Mouse (Mus musculus): ENCODE results near the gene Kif21b. TPM values are rescaled to one million over a fixed set of nuclear protein-coding genes. Genes with fewer than 3 reads are reported as not detected.

Kif21b gene
- 4.3 and 4.8 TPM in 2 replicates for polyA plus RNA-seq (2015; fragmentation: Nextera tagmentation; extraction: Ambion mirVana)

DNA sequence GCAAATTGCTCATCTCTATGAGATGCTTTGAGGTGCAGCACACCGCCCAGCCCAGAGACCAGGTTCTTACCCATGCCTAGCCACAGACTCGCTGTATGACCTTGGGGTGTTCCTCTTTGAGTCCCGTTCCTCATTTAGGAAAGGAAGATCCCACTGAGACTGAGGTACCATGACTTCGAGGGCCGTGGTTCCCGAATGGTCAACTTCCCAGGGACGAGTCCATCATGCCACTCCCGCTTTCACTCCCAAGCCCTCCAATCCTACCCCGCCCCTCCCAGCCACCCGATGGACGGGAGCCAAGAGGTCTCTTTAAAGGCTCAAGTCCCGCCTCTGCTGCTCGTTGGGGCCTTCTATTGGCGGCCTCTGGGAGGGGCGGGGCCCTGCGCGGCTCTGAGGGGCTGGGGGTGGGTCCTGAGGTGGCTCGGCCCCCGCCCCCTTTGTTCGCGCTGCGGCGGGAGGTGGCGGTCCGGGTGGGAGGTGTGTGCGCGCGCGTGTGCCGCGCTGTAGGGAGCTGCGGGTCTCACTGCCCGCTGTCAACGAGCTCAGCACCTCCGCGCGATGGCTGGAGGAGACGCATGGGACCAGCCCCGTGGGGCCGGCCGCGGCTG is at the start of gene Kif21b:
Kif21b (plus strand) TSS at position 439 of the 608 bp plus-strand sequence.
- under 1% methylated on average over 42 of the region's 42 CpGs for WGBS

DNA sequence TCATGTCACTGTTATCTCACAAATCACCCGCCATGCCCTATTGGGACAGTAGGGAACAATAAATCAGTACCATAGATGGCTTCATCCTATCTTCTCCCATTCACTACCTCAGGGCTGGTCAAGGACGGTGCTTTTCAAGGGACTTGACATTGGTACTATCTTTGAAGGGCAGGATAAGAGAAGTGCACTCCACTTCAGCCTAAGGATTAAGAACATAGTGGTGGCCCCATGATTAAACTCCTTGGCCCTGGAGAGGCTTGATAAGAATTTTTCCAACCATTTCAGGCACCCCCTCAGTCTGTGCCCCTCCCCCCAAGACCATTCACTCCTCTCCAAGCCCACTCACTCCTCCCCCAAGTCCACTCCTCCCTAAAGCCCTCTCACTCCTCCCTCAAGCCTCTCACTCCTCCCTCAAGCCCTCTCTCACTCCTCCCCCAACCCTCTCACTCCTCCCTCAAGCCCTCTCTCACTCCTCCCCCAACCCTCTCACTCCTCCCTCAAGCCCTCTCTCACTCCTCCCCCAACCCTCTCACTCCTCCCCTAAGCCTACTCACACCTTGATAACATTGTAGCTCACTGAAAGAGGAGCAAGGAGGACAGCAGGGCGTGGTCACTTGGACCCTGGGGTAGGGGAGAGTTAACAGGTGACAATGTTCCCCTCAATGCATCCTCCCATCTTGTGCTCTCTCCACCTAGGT is 45.1 kb upstream of the Kif21b start:
- ATAC-seq = no peak
- Histone ChIP-seq H3K27ac (ENCODE audit: low read length) (no peak overlapping the region), H3K9ac (ENCODE audit: low read depth, low read length) (no peak overlapping the region), H3K27me3 (replicated peaks; ENCODE audit: control insufficient read depth, insufficient read depth, low read length) (no peaks in the 10 kb centered on the region), H3K9me3 (ENCODE audit: control insufficient read depth, low read length) (no peaks in the 10 kb centered on the region), H3K4me1 (ENCODE audit: control insufficient read depth, insufficient read depth, low read length) (no peaks in the 10 kb centered on the region), H3K4me3 (ENCODE audit: low read length) (no peak overlapping the region), H3K36me3 (ENCODE audit: control insufficient read depth, insufficient read depth, low read length) (no peaks in the 10 kb centered on the region), H3K4me2 (ENCODE audit: low read depth, low read length) (no peak overlapping the region)
- 69% methylated on average over 3 of the region's 3 CpGs for WGBS

More for the DNA sequence above, at the start of gene Kif21b:
- Histone ChIP-seq H3K4me1 (ENCODE audit: control insufficient read depth, insufficient read depth, low read length) (peaks cover 79% of the 10 kb centered on the region), H3K9ac (ENCODE audit: low read depth, low read length) (peak within 1 kb of the TSS; percentile 89), H3K4me3 (ENCODE audit: low read length) (peak within 1 kb of the TSS; percentile 95), H3K4me2 (ENCODE audit: low read depth, low read length) (peak within 1 kb of the TSS; percentile 97), H3K27ac (ENCODE audit: low read length) (peak within 1 kb of the TSS; percentile 72), H3K27me3 (replicated peaks; ENCODE audit: control insufficient read depth, insufficient read depth, low read length) (no peaks in the 10 kb centered on the region), H3K9me3 (ENCODE audit: control insufficient read depth, low read length) (no peaks in the 10 kb centered on the region), H3K36me3 (ENCODE audit: control insufficient read depth, insufficient read depth, low read length) (no peaks in the 10 kb centered on the region)
- ATAC-seq = peak; percentile 75

DNA sequence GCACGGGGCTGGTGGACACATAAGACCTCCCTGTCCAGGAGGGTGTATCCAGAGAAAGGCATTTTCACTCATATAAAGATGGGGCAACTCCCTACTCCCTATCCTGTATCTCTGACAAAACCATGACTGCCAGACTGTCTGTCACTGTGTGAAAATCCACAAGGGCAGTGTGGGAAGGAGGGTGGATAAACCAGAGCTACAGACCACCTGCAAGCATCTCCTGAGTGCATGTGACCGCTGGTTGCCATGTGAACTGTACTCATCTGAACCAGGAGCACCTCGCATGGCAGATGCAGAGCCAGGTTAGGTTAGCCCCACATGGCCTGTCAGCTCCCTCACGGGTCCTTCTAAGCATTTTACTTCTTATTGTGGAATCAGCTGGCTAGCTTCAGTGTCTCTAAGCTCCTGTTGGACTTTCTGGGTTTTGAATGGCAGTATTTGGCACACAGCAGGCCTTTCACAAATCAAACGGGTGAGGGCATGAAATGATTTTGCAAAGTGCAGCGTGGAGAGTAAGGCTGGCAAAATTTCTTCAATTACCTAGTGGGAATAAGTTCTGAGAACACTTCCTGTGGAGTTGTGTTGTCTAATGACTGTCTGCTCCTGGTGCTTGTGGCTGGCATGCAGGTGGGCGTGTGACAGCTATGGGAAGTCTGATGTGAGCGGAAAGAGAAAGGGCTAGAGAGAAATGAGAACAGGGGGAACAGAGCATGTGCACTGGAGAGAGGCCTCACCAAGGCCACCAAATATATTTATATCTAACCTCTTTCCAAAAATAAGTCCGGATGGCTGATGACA is 41.6 kb upstream of the Kif21b start:
- 73% methylated on average over 9 of the region's 9 CpGs for WGBS
- H3K27me3 ChIP-seq (replicated peaks; ENCODE audit: control insufficient read depth, insufficient read depth, low read length) = no peaks in the 10 kb centered on the region
- no peaks in the 10 kb centered on the region for H3K4me1 ChIP-seq (ENCODE audit: control insufficient read depth, insufficient read depth, low read length)
- no peak overlapping the region for H3K4me2 ChIP-seq (ENCODE audit: low read depth, low read length)
- no peak for ATAC-seq
- no peak overlapping the region for H3K4me3 ChIP-seq (ENCODE audit: low read length)
- no peak overlapping the region for H3K27ac ChIP-seq (ENCODE audit: low read length)
- H3K36me3 ChIP-seq (ENCODE audit: control insufficient read depth, insufficient read depth, low read length) = no peaks in the 10 kb centered on the region
- no peak overlapping the region for H3K9ac ChIP-seq (ENCODE audit: low read depth, low read length)
- no peaks in the 10 kb centered on the region for H3K9me3 ChIP-seq (ENCODE audit: control insufficient read depth, low read length)

DNA sequence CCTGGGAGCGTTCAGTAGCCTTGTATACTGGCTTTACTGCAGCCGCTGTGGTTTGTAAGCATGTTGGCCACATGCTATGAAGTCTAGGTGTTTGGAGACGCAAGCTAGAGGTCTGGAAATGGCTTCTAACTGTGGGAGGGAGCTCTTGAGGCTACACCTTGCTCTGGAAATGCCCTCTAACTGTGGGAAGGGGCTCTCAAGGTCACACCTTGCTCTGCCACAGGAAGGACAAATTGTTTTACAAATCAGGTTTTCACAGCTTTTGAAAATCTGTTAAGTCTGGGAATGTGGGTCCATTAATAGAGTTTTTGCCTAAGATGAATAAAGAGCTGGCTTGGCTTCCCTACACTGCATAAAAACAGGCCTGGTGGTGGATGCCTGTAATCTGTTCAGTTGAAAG is 37.5 kb upstream of the Kif21b start:
- H3K27ac ChIP-seq (ENCODE audit: low read length) = no peak overlapping the region
- 74% methylated on average over 3 of the region's 3 CpGs for WGBS
- H3K4me3 ChIP-seq (ENCODE audit: low read length) = no peak overlapping the region
- no peaks in the 10 kb centered on the region for H3K36me3 ChIP-seq (ENCODE audit: control insufficient read depth, insufficient read depth, low read length)
- ATAC-seq = no peak
- no peak overlapping the region for H3K4me2 ChIP-seq (ENCODE audit: low read depth, low read length)
- no peaks in the 10 kb centered on the region for H3K9me3 ChIP-seq (ENCODE audit: control insufficient read depth, low read length)
- no peaks in the 10 kb centered on the region for H3K27me3 ChIP-seq (replicated peaks; ENCODE audit: control insufficient read depth, insufficient read depth, low read length)
- no peaks in the 10 kb centered on the region for H3K4me1 ChIP-seq (ENCODE audit: control insufficient read depth, insufficient read depth, low read length)
- no peak overlapping the region for H3K9ac ChIP-seq (ENCODE audit: low read depth, low read length)

- no peak for ATAC-seq
- Histone ChIP-seq H3K4me2 (ENCODE audit: low read depth, low read length) (no peak overlapping the region), H3K4me1 (ENCODE audit: control insufficient read depth, insufficient read depth, low read length) (no peaks in the 10 kb centered on the region), H3K9ac (ENCODE audit: low read depth, low read length) (no peak overlapping the region), H3K36me3 (ENCODE audit: control insufficient read depth, insufficient read depth, low read length) (no peaks in the 10 kb centered on the region), H3K4me3 (ENCODE audit: low read length) (no peak overlapping the region), H3K27me3 (replicated peaks; ENCODE audit: control insufficient read depth, insufficient read depth, low read length) (no peaks in the 10 kb centered on the region), H3K9me3 (ENCODE audit: control insufficient read depth, low read length) (no peaks in the 10 kb centered on the region), H3K27ac (ENCODE audit: low read length) (no peak overlapping the region)
- 81% methylated on average over 5 of the region's 5 CpGs for WGBS
These were observed 36.4 kb upstream of the Kif21b start for GRCm38 (mm10) chr1:136094807-136095206.

GRCm38 (mm10) chr1:136102094-136102493 is 29.1 kb upstream of the Kif21b start:
- H3K36me3 ChIP-seq (ENCODE audit: control insufficient read depth, insufficient read depth, low read length) = no peaks in the 10 kb centered on the region
- no peaks in the 10 kb centered on the region for H3K9me3 ChIP-seq (ENCODE audit: control insufficient read depth, low read length)
- H3K4me2 ChIP-seq (ENCODE audit: low read depth, low read length) = no peak overlapping the region
- no peak overlapping the region for H3K27ac ChIP-seq (ENCODE audit: low read length)
- H3K27me3 ChIP-seq (replicated peaks; ENCODE audit: control insufficient read depth, insufficient read depth, low read length) = no peaks in the 10 kb centered on the region
- no peaks in the 10 kb centered on the region for H3K4me1 ChIP-seq (ENCODE audit: control insufficient read depth, insufficient read depth, low read length)
- no peak overlapping the region for H3K9ac ChIP-seq (ENCODE audit: low read depth, low read length)
- H3K4me3 ChIP-seq (ENCODE audit: low read length) = no peak overlapping the region
- ATAC-seq = no peak
- WGBS = 72% methylated on average over 4 of the region's 4 CpGs

GRCm38 (mm10) chr1:136102551-136102950 is 28.6 kb upstream of the Kif21b start:
- no peaks in the 10 kb centered on the region for H3K4me1 ChIP-seq (ENCODE audit: control insufficient read depth, insufficient read depth, low read length)

DNA sequence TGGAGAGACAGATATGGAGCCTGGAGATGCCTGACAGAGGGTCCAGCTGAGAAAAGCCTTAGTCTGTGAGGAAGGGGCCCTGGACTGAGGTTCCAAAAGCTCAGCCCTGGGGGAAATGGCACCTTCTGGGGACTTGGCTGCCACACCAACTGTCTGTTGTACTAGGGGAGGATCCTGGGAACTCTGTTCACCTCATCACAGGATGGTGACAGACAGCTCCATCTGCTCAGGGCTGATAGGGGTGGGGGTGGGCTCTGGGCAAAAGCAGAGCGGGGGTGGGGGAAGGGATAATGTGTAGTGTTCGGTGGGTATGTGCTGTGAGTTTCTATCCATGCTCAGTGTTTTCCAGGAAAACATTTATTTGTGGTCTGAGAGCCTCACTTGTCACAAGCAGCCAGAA is 28.2 kb upstream of the Kif21b start:
- H3K4me3 ChIP-seq (ENCODE audit: low read length) = no peak overlapping the region
- no peaks in the 10 kb centered on the region for H3K27me3 ChIP-seq (replicated peaks; ENCODE audit: control insufficient read depth, insufficient read depth, low read length)
- WGBS = 74% methylated on average over 2 of the region's 2 CpGs
- H3K27ac ChIP-seq (ENCODE audit: low read length) = no peak overlapping the region
- H3K36me3 ChIP-seq (ENCODE audit: control insufficient read depth, insufficient read depth, low read length) = no peaks in the 10 kb centered on the region
- no peaks in the 10 kb centered on the region for H3K9me3 ChIP-seq (ENCODE audit: control insufficient read depth, low read length)
- H3K4me2 ChIP-seq (ENCODE audit: low read depth, low read length) = no peak overlapping the region
- H3K9ac ChIP-seq (ENCODE audit: low read depth, low read length) = no peak overlapping the region
- H3K4me1 ChIP-seq (ENCODE audit: control insufficient read depth, insufficient read depth, low read length) = no peaks in the 10 kb centered on the region
- ATAC-seq = no peak

More at GRCm38 (mm10) chr1:136102551-136102950, 28.6 kb upstream of the Kif21b start:
- Histone ChIP-seq H3K36me3 (ENCODE audit: control insufficient read depth, insufficient read depth, low read length) (no peaks in the 10 kb centered on the region), H3K4me2 (ENCODE audit: low read depth, low read length) (no peak overlapping the region), H3K27me3 (replicated peaks; ENCODE audit: control insufficient read depth, insufficient read depth, low read length) (no peaks in the 10 kb centered on the region), H3K9ac (ENCODE audit: low read depth, low read length) (no peak overlapping the region), H3K9me3 (ENCODE audit: control insufficient read depth, low read length) (no peaks in the 10 kb centered on the region), H3K27ac (ENCODE audit: low read length) (no peak overlapping the region), H3K4me3 (ENCODE audit: low read length) (no peak overlapping the region)
- WGBS = 74% methylated on average over 3 of the region's 3 CpGs
- no peak for ATAC-seq

DNA sequence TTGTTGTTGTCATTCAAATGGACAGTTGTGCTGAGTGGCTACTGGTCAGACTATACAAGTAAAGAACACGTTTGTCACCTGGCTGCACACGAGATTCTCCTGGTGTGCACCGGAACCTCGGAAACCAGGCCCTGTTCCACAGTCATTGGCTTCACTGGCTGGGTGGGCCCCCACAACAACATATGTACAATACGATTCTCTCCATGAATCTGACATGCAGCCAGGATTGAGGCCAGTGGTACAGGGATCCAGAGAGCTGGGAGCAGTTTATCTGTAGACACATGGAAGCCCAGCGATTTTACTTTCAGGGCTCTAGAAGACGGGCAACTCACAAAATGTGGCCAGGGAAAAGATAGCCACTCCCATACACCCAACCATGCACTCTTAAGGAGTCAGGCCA is 27.5 kb upstream of the Kif21b start:
- no peaks in the 10 kb centered on the region for H3K4me1 ChIP-seq (ENCODE audit: control insufficient read depth, insufficient read depth, low read length)
- no peak for ATAC-seq
- no peak overlapping the region for H3K4me3 ChIP-seq (ENCODE audit: low read length)
- no peak overlapping the region for H3K27ac ChIP-seq (ENCODE audit: low read length)
- H3K27me3 ChIP-seq (replicated peaks; ENCODE audit: control insufficient read depth, insufficient read depth, low read length) = no peaks in the 10 kb centered on the region
- 85% methylated on average over 7 of the region's 7 CpGs for WGBS
- no peaks in the 10 kb centered on the region for H3K9me3 ChIP-seq (ENCODE audit: control insufficient read depth, low read length)
- H3K9ac ChIP-seq (ENCODE audit: low read depth, low read length) = no peak overlapping the region
- H3K4me2 ChIP-seq (ENCODE audit: low read depth, low read length) = no peak overlapping the region
- H3K36me3 ChIP-seq (ENCODE audit: control insufficient read depth, insufficient read depth, low read length) = no peaks in the 10 kb centered on the region

All from intestine, embryonic 16.5 days (tissue).